Mouse (Mus musculus) embryonic fibroblast, embryonic 13.5 days (primary cell): ENCODE data around the gene Tcf3.

ENCODE experiments used
- CTCF ChIP-seq: IDR thresholded peaks from 2 replicates; pipeline ENCODE4 v1.5.1; 2011; ENCODE audit warnings: mild to moderate bottlenecking, control low read depth, low read length, moderate library complexity, borderline replicate concordance; ENCODE audit not compliant: insufficient read depth
- POLR2A ChIP-seq: IDR thresholded peaks from 2 replicates; pipeline ENCODE4 v1.6.1; 2011; ENCODE audit warnings: low read depth, mild to moderate bottlenecking, control low read depth, low read length, moderate library complexity

GRCm38 (mm10) chr10:80376160-80376559 is 57.3 kb downstream of the Tcf3 start:
- peak; percentile 69; the same call in 1 of the 2 replicates for TF ChIP-seq CTCF
- no peak for TF ChIP-seq POLR2A
